Mouse (Mus musculus) layer of hippocampus, adult 11-12 months (tissue): Measurements from ENCODE around the gene Tbx2.
A peak's percentile ranks its signal among the peaks of the same experiment; 100 is the strongest.

Experiments used
- DNase-seq: peaks from one replicate; pipeline ENCODE4 v3.0.0; 2022; ENCODE audit warnings: low spot score

The Tbx2 gene

GRCm38 (mm10) chr11:85840031-85840802 is 7.9 kb downstream of the Tbx2 start:
- DNase-seq, result no peak

- no peak for DNase-seq
Observed at GRCm38 (mm10) chr11:85840803-85841145, 8.4 kb downstream of the Tbx2 start.

- no peak for DNase-seq
Observed at GRCm38 (mm10) chr11:85841211-85841681, 8.9 kb downstream of the Tbx2 start.

- no peak for DNase-seq
Observed at GRCm38 (mm10) chr11:85841980-85842379, 9.6 kb downstream of the Tbx2 start.

GRCm38 (mm10) chr11:85842596-85843346 is 10.4 kb downstream of the Tbx2 start:
- DNase-seq, result no peak

- peak; percentile 53 for DNase-seq
Observed at GRCm38 (mm10) chr11:85843347-85843692, 11.0 kb downstream of the Tbx2 start.

GRCm38 (mm10) chr11:85844144-85844965 is 12.0 kb downstream of the Tbx2 start:
- peak; percentile 80 for DNase-seq

- no peak for DNase-seq
Observed at GRCm38 (mm10) chr11:85844971-85845370, 12.6 kb downstream of the Tbx2 start.

GRCm38 (mm10) chr11:85845921-85846320 is 13.6 kb downstream of the Tbx2 start:
- no peak for DNase-seq

- DNase-seq, result no peak
Observed at GRCm38 (mm10) chr11:85846509-85846908, 14.2 kb downstream of the Tbx2 start.

GRCm38 (mm10) chr11:85849037-85849436 is 16.7 kb downstream of the Tbx2 start:
- no peak for DNase-seq

- no peak for DNase-seq
Observed at GRCm38 (mm10) chr11:85850233-85850632, 17.9 kb downstream of the Tbx2 start, which contains the start of gene Gm11444. Gene Gm11444, minus strand, starts transcription at chr11:85850333.

- no peak for DNase-seq
Observed at GRCm38 (mm10) chr11:85850758-85851157, 18.4 kb downstream of the Tbx2 start.

GRCm38 (mm10) chr11:85857997-85858698 is 25.8 kb downstream of the Tbx2 start:
- no peak for DNase-seq

GRCm38 (mm10) chr11:85864363-85864762 is 32.0 kb downstream of the Tbx2 start:
- no peak for DNase-seq

- no peak for DNase-seq
Observed at GRCm38 (mm10) chr11:85876059-85876788, 43.9 kb downstream of the Tbx2 start.

- no peak for DNase-seq
Observed at GRCm38 (mm10) chr11:85884498-85884897, 52.1 kb downstream of the Tbx2 start.

GRCm38 (mm10) chr11:85885665-85886428 is 53.5 kb downstream of the Tbx2 start, which contains the start of gene Tbx4:
Gene Tbx4, plus strand, starts transcription at chr11:85886422.
- no peak for DNase-seq

GRCm38 (mm10) chr11:85886429-85886785 is 54.1 kb downstream of the Tbx2 start:
- no peak for DNase-seq

GRCm38 (mm10) chr11:85887273-85887672 is 54.9 kb downstream of the Tbx2 start:
- no peak for DNase-seq
